Mouse (Mus musculus): ENCODE measurements around the gene Rer1. TPM values are rescaled to one million over a fixed set of nuclear protein-coding genes. Genes with fewer than 3 reads are reported as not detected.

Gene Rer1
- polyA plus RNA-seq, 1 experiment from 2014 or later = 129 TPM

DNA sequence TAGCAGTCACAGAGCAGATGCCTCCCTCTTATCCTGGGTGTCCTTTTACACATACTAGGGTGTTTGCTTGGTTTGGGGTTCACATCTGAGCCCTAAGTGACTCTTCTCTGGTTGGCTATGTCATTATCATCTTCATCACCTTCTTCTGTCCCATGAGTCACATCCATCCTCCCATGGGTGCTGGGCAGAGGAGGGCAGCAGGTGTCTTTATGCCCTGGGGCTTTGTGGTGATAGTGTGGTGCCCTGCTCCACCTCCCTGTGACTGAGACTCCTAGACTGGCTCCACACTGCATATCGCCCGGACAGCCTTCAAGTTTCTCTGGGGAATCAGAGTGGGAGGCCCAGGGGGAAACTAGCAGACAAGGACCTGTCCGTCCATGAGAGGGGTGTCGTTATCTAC is 12.4 kb upstream of the Rer1 start:
- H3K36me3 ChIP-seq (replicated peaks) = no peaks in the 10 kb centered on the region
- no peak overlapping the region for H3K4me3 ChIP-seq (replicated peaks)
- H3K27ac ChIP-seq = no peak overlapping the region
- H3K4me2 ChIP-seq = no peak overlapping the region
- no peaks in the 10 kb centered on the region for H3K9me3 ChIP-seq
- no peak for ATAC-seq (ENCODE audit: low FRiP score)
- H3K4me1 ChIP-seq = peaks cover 18% of the 10 kb centered on the region
- no peak overlapping the region for H3K9ac ChIP-seq
- 89% methylated on average over 4 of the region's 4 CpGs for WGBS
- no peaks in the 10 kb centered on the region for H3K27me3 ChIP-seq

DNA sequence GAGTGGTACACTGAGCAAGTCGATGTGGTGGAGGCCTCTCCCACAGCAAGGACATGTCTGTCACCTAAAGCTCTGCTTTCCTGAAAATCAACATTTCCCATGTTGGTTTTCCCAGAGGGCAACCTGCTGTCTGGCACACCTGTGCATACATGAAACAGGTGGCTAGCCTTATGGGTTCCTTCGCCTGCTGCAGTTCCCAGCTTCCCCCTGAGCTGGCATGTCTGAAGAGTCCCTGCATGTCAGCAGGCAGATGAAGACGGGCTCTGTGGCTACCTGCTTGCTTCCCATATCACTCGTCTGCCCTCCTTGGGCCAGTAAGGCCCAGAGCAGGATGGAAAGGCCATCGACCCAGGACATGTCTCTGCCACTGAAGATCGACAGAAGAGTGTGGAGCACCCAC is 11.3 kb upstream of the Rer1 start:
- Histone ChIP-seq H3K4me2 (no peak overlapping the region), H3K27ac (no peak overlapping the region), H3K9me3 (no peaks in the 10 kb centered on the region), H3K27me3 (no peaks in the 10 kb centered on the region), H3K4me3 (replicated peaks) (no peak overlapping the region), H3K36me3 (replicated peaks) (no peaks in the 10 kb centered on the region), H3K9ac (no peak overlapping the region), H3K4me1 (peaks cover 18% of the 10 kb centered on the region)
- 89% methylated on average over 6 of the region's 6 CpGs for WGBS
- no peak for ATAC-seq (ENCODE audit: low FRiP score)

DNA sequence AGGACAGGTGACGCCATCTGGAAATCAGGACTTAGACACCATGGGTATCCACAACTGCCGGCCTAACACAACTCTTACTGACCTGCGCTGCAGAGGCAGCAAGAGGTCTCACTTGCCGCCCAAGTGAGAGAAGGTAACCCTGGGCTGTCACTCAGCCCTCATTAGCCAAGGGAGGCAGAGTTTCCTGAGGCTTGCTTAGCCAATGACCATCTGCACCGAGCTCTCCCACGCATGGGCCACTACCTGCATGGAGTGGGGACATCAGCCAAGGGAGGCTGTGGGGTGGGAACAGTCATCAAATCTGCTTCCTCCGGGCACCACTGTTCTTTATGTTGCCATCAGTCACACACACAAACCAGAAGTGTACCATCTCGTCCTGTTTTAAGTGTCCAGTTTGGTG is 9.8 kb upstream of the Rer1 start:
- no peaks in the 10 kb centered on the region for H3K9me3 ChIP-seq
- no peak overlapping the region for H3K4me2 ChIP-seq
- no peak overlapping the region for H3K27ac ChIP-seq
- H3K4me3 ChIP-seq (replicated peaks) = no peak overlapping the region
- no peaks in the 10 kb centered on the region for H3K36me3 ChIP-seq (replicated peaks)
- no peaks in the 10 kb centered on the region for H3K27me3 ChIP-seq
- H3K4me1 ChIP-seq = peaks cover 16% of the 10 kb centered on the region
- ATAC-seq (ENCODE audit: low FRiP score) = 0 out of 2 replicates have a peak, but pooled peaks have one; percentile 7
- no peak overlapping the region for H3K9ac ChIP-seq
- 84% methylated on average over 8 of the region's 8 CpGs for WGBS

DNA sequence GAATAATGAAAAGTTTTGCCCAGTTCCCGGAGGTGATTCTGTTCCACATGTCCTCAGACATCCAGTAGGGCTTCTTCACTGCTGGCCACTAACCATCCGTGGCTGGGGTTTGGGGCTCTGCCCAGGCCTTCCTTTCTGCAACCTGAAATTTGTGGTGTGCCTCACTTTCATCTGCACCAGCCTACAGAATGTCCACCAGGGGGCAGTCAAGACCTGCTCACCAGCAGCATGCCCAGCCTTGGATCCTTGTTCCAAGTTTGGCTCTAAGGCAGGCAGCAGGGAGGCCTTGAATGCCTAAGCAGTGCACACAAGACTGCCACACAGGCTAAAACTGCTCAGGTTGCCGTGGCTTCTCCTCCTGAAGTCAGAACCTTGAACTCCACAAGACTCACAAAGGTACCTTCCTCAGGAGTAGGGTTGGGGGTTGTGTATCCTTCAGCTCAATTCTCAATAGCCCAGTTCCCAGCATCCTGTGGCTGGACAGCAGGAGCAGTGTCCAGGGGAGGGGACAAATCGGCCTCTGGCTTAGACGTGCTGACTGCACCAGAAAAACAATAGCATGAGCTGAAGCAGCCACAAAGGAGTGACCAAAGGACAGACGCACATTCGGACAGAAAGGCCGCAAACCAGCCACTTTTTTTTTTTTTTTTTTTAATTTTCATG is 9.2 kb upstream of the Rer1 start:
- WGBS = 30% methylated on average over 8 of the region's 8 CpGs
- ATAC-seq (ENCODE audit: low FRiP score) = peak; percentile 78
- no peaks in the 10 kb centered on the region for H3K9me3 ChIP-seq
- no peak overlapping the region for H3K4me3 ChIP-seq (replicated peaks)
- H3K9ac ChIP-seq = no peak overlapping the region
- no peak overlapping the region for H3K4me2 ChIP-seq
- H3K27me3 ChIP-seq = no peaks in the 10 kb centered on the region
- no peaks in the 10 kb centered on the region for H3K36me3 ChIP-seq (replicated peaks)
- peaks cover 10% of the 10 kb centered on the region for H3K4me1 ChIP-seq
- H3K27ac ChIP-seq = no peak overlapping the region

DNA sequence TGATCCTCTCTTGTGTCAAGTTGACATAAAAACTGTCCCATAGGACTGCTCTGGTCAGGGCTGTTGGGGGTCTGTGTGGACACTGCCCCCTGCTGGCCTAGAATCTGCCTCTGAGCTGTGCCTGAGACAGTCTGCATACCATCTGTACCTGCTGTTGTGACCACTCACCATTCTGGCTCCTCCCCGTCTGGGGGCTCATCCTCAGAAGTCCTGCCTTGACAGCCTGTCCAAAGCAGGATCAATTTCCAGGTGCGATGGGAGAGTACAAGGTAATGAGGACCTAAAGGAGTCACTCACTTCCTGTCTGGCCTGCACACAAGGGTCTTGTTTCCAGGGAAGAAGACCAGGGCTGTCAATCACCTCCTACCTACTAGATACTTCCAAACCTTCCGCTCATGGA is 8.4 kb upstream of the Rer1 start:
- Histone ChIP-seq H3K4me3 (replicated peaks) (no peak overlapping the region), H3K4me2 (no peak overlapping the region), H3K9ac (no peak overlapping the region), H3K4me1 (peaks cover 4% of the 10 kb centered on the region; the same call in 1 of the 2 replicates), H3K27ac (no peak overlapping the region), H3K36me3 (replicated peaks) (no peaks in the 10 kb centered on the region), H3K9me3 (no peaks in the 10 kb centered on the region), H3K27me3 (no peaks in the 10 kb centered on the region)
- ATAC-seq (ENCODE audit: low FRiP score) = peak; percentile 68
- WGBS = 66% methylated on average over 3 of the region's 3 CpGs

DNA sequence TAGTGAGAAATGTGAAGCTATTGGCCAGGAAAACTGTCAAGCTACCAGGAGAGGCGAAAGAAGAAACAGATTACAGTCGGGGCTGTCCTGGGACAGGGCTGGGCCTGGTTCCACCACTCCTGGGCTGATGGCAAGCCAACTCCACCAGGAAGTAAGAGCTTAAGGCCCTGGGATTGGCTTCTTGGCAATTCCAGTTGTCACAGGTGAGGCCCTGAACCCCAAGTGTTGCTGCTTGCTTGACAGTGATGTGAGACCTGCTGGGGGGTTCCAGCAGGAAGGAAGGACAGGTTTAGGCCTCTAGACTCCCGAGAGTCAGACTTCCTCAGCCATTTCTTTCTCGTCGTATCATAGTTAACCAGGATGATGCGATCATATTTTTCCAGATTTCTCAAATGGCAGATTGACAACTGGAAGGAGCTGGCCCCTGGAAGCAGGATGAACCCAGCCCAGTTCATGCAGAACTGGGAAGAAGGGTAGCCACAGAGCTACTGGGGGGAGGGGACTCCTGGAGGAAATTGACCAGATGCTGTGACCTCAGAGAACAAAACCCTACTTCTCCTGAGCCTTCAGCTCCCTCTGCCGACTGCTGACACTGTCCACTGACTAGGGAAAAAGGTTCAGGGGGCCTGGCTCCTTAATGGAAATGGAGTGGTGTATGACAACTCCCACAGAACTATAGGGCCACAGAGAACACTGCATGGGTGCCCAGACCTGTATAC is 7.4 kb upstream of the Rer1 start:
- no peaks in the 10 kb centered on the region for H3K27me3 ChIP-seq
- WGBS = 79% methylated on average over 7 of the region's 7 CpGs
- no peak overlapping the region for H3K4me3 ChIP-seq (replicated peaks)
- no peak overlapping the region for H3K4me2 ChIP-seq
- no peak for ATAC-seq (ENCODE audit: low FRiP score)
- H3K27ac ChIP-seq = no peak overlapping the region
- no peaks in the 10 kb centered on the region for H3K9me3 ChIP-seq
- 0 out of 2 replicates have a peak, but pooled peaks cover 4% of the 10 kb centered on the region for H3K36me3 ChIP-seq (replicated peaks)
- no peak overlapping the region for H3K9ac ChIP-seq
- H3K4me1 ChIP-seq = peaks cover 4% of the 10 kb centered on the region; the same call in 1 of the 2 replicates

DNA sequence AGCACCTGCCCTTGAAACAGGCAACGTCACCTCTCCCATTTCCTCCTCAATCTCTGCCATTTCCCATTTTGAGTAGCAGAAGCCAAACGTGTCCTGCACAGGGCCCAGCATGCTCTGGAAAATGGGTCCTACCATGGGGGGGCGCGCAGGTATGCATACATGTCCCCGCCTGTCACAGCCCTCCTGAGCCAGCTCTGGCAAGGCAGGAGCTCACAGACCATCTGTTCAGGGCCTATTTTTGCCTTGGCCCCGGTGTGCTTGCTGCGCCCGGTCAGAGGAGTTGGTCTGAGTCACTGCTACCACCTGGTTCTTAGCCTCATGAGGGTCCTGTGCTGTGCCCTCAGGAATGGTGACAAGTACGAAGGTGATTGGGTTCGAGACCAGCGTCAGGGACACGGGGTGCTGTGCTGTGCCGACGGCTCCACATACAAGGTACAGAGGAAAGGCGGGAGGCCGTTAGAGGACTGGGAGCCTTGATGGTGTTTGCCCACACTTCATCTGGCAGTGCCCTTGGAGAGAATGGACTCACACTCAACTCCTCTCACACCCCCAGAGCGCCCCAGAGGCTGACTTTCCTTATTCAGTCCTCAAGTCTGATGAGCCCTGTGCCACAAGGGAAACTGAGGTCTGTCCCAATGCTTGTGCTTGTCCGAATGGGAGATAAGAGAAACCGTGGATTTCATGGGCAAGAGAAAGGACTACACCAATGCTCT is 6.7 kb upstream of the Rer1 start:
- 92% methylated on average over 19 of the region's 19 CpGs for WGBS
- H3K27me3 ChIP-seq = no peaks in the 10 kb centered on the region
- H3K27ac ChIP-seq = no peak overlapping the region

DNA sequence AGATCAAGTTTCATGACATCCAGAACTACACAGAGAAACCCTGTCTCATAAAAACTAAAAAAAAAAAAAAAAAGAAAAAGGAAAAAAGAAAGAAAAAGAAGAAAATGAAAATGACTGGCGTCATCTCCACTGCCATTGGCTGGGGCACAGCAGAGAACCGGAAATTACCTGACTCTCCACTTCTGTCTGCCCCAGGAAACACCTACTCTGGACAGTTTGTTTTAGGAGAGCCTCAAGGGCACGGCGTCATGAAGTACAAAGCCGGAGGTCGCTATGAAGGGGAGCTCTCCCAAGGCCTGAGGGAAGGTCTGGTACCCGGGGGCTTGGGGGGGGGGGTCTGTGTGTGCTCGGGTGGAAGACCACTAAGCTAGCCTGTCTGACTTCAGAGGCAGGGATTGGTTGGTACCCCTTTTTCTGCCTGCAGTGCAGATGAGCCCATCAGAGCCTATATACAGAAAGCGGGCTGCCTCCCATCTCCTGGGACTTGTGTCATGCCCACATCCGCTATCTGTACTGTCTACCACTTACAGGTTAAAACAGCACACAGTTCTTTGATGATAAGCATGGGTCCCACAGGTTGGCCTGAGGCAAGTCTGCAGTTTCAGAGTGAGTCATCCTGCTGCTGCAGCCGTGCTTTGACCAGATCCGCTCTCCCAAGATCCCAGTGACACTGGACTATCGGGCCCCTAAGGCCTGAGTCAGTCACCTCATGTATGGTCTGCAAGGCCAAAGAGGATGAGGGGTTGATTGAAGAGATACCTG is 4.7 kb upstream of the Rer1 start:
- no peak overlapping the region for H3K9ac ChIP-seq
- WGBS = 93% methylated on average over 13 of the region's 13 CpGs

More for the DNA sequence above, 6.7 kb upstream of the Rer1 start:
- Histone ChIP-seq H3K4me1 (peaks cover 4% of the 10 kb centered on the region; the same call in 1 of the 2 replicates), H3K9me3 (no peaks in the 10 kb centered on the region), H3K4me2 (no peak overlapping the region), H3K9ac (no peak overlapping the region), H3K36me3 (replicated peaks) (0 out of 2 replicates have a peak, but pooled peaks cover 4% of the 10 kb centered on the region), H3K4me3 (replicated peaks) (no peak overlapping the region)
- ATAC-seq (ENCODE audit: low FRiP score) = no peak

DNA sequence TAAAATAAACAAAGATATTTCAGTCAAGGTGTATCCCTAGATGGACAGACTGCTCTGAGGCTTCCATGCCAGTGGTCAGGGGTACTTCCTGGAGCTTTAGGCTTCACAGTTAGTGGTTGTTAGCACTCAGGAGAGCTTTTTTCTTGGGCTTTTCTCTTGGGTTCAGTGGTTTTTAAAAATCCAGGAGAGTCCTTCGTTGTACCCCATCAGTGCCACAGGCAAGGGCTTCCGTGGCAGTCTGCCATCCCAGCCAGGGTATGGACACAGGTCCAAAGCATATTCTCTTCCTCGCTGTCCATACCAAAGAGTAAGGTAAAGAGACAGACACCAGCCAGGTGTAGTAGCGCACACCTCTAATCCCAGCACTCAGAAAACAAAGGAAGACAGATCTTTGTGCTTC is 4.0 kb upstream of the Rer1 start:
- 96% methylated on average over 4 of the region's 4 CpGs for WGBS

More for the DNA sequence above, 4.7 kb upstream of the Rer1 start:
- ATAC-seq (ENCODE audit: low FRiP score) = no peak
- 0 out of 2 replicates have a peak, but pooled peaks cover 4% of the 10 kb centered on the region for H3K36me3 ChIP-seq (replicated peaks)
- H3K9me3 ChIP-seq = no peaks in the 10 kb centered on the region
- H3K4me1 ChIP-seq = peaks cover 12% of the 10 kb centered on the region
- H3K4me3 ChIP-seq (replicated peaks) = no peak overlapping the region
- H3K27me3 ChIP-seq = no peaks in the 10 kb centered on the region
- no peak overlapping the region for H3K27ac ChIP-seq
- H3K4me2 ChIP-seq = no peak overlapping the region

DNA sequence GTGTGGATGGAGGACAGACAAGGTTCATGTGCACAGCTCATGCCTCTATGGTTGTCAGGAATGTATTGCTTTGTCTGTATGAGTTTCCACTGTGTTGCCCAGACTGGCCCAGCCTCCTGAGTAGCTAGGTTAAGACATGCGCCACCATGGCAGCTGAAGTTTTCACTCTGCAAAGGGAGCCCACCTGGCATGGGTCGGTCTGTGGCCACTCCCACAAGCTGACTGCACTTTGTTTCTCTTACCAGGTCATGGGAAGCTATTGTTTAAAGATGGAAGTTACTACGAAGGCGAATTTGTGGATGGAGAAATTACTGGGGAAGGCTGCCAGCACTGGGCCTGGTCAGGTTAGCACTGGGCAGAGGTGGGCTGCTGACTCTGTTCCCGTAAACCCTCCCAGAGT is 3.1 kb upstream of the Rer1 start:
- no peak overlapping the region for H3K4me3 ChIP-seq (replicated peaks)

More for the DNA sequence above, 4.0 kb upstream of the Rer1 start:
- no peak overlapping the region for H3K9ac ChIP-seq
- no peak overlapping the region for H3K4me3 ChIP-seq (replicated peaks)
- peaks cover 14% of the 10 kb centered on the region for H3K4me1 ChIP-seq
- no peak overlapping the region for H3K4me2 ChIP-seq
- no peaks in the 10 kb centered on the region for H3K9me3 ChIP-seq
- ATAC-seq (ENCODE audit: low FRiP score) = no peak
- no peak overlapping the region for H3K27ac ChIP-seq
- 0 out of 2 replicates have a peak, but pooled peaks cover 4% of the 10 kb centered on the region for H3K36me3 ChIP-seq (replicated peaks)
- H3K27me3 ChIP-seq = no peaks in the 10 kb centered on the region

DNA sequence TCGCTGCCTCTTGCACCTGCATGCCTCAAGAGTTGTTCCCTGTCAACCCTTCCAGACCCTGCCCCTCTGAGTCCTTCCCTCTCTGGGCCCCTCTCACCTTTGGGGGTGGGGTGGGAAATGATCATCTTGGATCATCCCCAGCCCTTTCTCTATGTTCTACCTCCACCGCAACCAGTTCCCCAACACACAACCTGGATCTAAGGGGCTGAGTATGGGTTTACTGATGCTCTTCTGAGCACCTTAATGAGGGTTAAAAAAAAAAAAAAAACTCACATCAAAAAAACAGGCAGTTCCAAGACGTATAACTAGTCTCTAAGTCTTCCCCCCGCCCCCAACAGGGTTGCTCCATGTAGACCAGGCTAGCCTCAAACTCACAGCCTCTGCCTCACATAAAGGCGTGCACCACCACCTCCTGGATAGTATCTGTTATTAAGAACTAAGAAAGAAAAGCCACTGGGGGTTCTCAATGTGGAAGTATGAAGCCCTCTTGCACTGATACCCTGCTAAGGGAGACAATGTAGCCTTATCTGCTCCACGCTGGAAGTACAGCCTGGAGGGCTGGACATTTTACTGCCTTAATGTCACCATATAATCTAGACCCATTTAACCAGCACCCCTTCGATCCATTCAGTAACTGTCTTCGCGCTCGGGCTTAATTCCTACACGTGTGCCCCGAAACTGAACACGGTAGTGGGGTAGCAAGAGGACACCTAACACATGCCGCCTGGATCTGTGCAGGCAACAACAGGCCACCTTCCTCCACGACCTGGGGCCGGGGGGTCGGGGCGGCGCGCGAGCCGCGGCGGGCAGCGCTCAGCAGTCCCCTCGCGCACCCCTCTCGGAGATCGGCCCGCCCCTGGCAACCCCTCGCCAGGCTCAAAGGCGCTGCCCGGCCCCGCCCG is 725 bp downstream of the Rer1 start:
- no peaks in the 10 kb centered on the region for H3K27me3 ChIP-seq
- H3K27ac ChIP-seq = peak overlapping the region; percentile 93
- peak overlapping the region; percentile 92 for H3K4me2 ChIP-seq
- H3K4me3 ChIP-seq (replicated peaks) = peak overlapping the region; percentile 85
- no peaks in the 10 kb centered on the region for H3K9me3 ChIP-seq
- peaks cover 32% of the 10 kb centered on the region for H3K36me3 ChIP-seq (replicated peaks)
- WGBS = 7% methylated on average over 34 of the region's 35 CpGs
- ATAC-seq (ENCODE audit: low FRiP score) = no peak
- peak overlapping the region; percentile 92 for H3K9ac ChIP-seq
- H3K4me1 ChIP-seq = peaks cover 30% of the 10 kb centered on the region

More for the DNA sequence above, 3.1 kb upstream of the Rer1 start:
- peaks cover 23% of the 10 kb centered on the region for H3K4me1 ChIP-seq
- no peak for ATAC-seq (ENCODE audit: low FRiP score)
- 0 out of 2 replicates have a peak, but pooled peaks cover 4% of the 10 kb centered on the region for H3K36me3 ChIP-seq (replicated peaks)
- no peak overlapping the region for H3K27ac ChIP-seq
- no peaks in the 10 kb centered on the region for H3K9me3 ChIP-seq
- no peak overlapping the region for H3K4me2 ChIP-seq
- H3K27me3 ChIP-seq = no peaks in the 10 kb centered on the region
- no peak overlapping the region for H3K9ac ChIP-seq
- 86% methylated on average over 5 of the region's 5 CpGs for WGBS
